Mouse (Mus musculus): ENCODE results near the gene Zfp706. TPM values are rescaled to one million over a fixed set of nuclear protein-coding genes. Genes with fewer than 3 reads are reported as not detected.

The Zfp706 gene
- polyA plus RNA-seq (2014; fragmentation: Illumina TruSeq; extraction: RNeasy Lipid Tissue Mini Kit (QIAGEN cat#74804); ENCODE audit: low read depth, low replicate concordance): 191 TPM

DNA sequence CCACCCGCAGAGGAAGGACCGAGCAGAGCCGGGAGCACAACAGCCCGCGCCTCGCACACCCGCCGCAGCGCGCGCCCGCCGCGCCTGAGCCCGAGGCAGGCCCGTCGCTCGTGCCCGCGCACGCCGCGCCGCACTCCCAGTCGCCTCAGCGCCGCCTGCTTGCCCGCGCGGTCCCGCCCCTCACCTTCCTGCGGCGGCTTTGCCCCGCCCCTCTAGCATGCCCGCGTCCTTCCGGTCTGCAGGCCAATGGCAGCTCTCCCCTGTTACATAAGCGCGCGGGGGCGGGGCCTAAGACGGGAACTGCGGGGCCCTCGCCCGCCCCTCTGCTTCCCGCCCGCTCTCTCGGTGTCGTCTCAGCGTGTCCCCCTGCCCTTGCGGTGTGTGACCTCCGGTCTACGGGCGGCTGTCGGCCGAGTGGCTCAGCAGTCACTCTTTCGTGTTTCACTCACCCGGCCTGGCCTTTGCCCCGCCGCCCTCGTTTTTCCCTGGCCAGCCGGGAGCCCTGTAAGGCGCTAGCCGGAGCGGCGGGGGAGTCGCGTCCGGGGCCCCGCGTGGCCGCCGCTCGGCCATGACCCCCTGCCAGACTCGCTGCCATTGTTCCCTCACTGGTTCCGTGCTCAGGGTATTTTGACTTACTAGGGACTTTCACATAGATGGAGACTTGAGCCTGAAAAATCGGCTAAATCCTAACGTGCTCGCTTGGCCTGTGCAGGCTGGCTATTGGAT, at the start of gene Zfp706:
Gene Zfp706, minus strand, starts transcription at position 541 of the 726 bp plus-strand sequence.

